Mouse (Mus musculus): ENCODE measurements around the gene Clba1. TPM values are rescaled to one million over a fixed set of nuclear protein-coding genes. Genes with fewer than 3 reads are reported as not detected.

The Clba1 gene
- polyA plus RNA-seq, 1 experiment, result 2.2 TPM

Other genes with a start within 250 kb of the Clba1 start
- 10.4 and 12.6 TPM in 2 replicates for gene Inf2, start 220.2 kb upstream of the Clba1 start, polyA plus RNA-seq (2012; rRNA removed)
- gene Adssl1, start 188.9 kb upstream of the Clba1 start, polyA plus RNA-seq (2012; rRNA removed), result 0.90 and 1.2 TPM in 2 replicates
- gene Siva1, start 164.3 kb upstream of the Clba1 start, polyA plus RNA-seq (2012; rRNA removed), result 29.9 and 30.4 TPM in 2 replicates
- 110 and 119 TPM in 2 replicates for gene Akt1, start 134.1 kb upstream of the Clba1 start, polyA plus RNA-seq (2012; rRNA removed)
- gene Zbtb42, start 130.1 kb upstream of the Clba1 start, polyA plus RNA-seq (2012; rRNA removed), result 14.0 and 19.9 TPM in 2 replicates
- gene Cep170b, start 88.5 kb upstream of the Clba1 start, polyA plus RNA-seq (2012; rRNA removed), result 53.2 and 63.1 TPM in 2 replicates
- gene Pld4, start 48.3 kb upstream of the Clba1 start, polyA plus RNA-seq (2012; rRNA removed), result 39.4 and 46.9 TPM in 2 replicates
- 1.4 and 1.6 TPM in 2 replicates for gene Ahnak2, start 6.3 kb upstream of the Clba1 start, polyA plus RNA-seq (2012; rRNA removed)
- gene Cdca4, start 20.5 kb downstream of the Clba1 start, polyA plus RNA-seq (2012; rRNA removed), result 25.2 and 26.2 TPM in 2 replicates
- gene Gpr132, start 59.3 kb downstream of the Clba1 start, polyA plus RNA-seq (2012; rRNA removed), result 6.2 and 8.6 TPM in 2 replicates
- gene Jag2, start 120.8 kb downstream of the Clba1 start, polyA plus RNA-seq (2012; rRNA removed), result 4.6 and 6.0 TPM in 2 replicates
- gene Nudt14, start 133.2 kb downstream of the Clba1 start, polyA plus RNA-seq (2012; rRNA removed), result 55.7 and 58.3 TPM in 2 replicates
- gene Btbd6, start 167.5 kb downstream of the Clba1 start, polyA plus RNA-seq (2012; rRNA removed), result 29.5 and 33.9 TPM in 2 replicates
- 23.4 and 41.5 TPM in 2 replicates for gene Brf1, start 191.8 kb downstream of the Clba1 start, polyA plus RNA-seq (2012; rRNA removed)
- 19.3 and 26.8 TPM in 2 replicates for gene Pacs2, start 205.6 kb downstream of the Clba1 start, polyA plus RNA-seq (2012; rRNA removed)